Mouse (Mus musculus): ENCODE data around the gene Gramd1a.

GRCm38 (mm10) chr7:31094774-31095501 is 60.8 kb downstream of the Gramd1a start:
- TF ChIP-seq POLR2A (IDR thresholded peaks at IDR 0.05; ENCODE audit: extremely low read depth, insufficient read depth, low read length) (no peak), CTCF (IDR thresholded peaks at IDR 0.05; ENCODE audit: low read depth, low read length) (peak; percentile 28)
